ENCODE assay signal across 8 mouse cellular contexts in genomic region chr2:124927882-124928758, GRCm38 (mm10).
DNase-seq lines count a peak whose midpoint lies in the region; ATAC-seq lines count a peak whose summit lies in the region.

No protein-coding gene starts in this region.

- DNase-seq in B cell, adult 2 months, result peak; percentile 30 to 41
- DNase-seq in adipocyte (ENCODE audit: low spot score), result peak; percentile 73
- DNase-seq in embryo, embryonic 11.5 days (ENCODE audit: low read depth, low spot score), result peak; percentile 36
- DNase-seq in heart, adult 8-10 months (ENCODE audit: low spot score), result peak; percentile 68
- DNase-seq in kidney, postnatal 14 days, result peak; percentile 70
- peak; percentile 36 to 53 for DNase-seq in lung, adult 18-20 months
- DNase-seq in retina, adult 2 months (ENCODE audit: low read depth, low spot score), result peak; percentile 4

- no peak for ATAC-seq in erythroid progenitor cell, adult 5-6 weeks (replicated peaks; ENCODE audit: low FRiP score, poor library complexity, severe bottlenecking)

Comparison
In these comparisons a context has a peak if more than half of its experiments do, and no peak if none do; other contexts are left out.
1. DNase-seq: peak in every context shown above with its lines; median percentile 73 in adipocyte; 70 in kidney, postnatal 14 days; 68 in heart, adult 8-10 months; 44 in lung, adult 18-20 months; 36 in embryo, embryonic 11.5 days; 36 in B cell, adult 2 months; 4 in retina, adult 2 months.